Comparison of ENCODE assay signal across 8 mouse cellular contexts in the genomic region with DNA sequence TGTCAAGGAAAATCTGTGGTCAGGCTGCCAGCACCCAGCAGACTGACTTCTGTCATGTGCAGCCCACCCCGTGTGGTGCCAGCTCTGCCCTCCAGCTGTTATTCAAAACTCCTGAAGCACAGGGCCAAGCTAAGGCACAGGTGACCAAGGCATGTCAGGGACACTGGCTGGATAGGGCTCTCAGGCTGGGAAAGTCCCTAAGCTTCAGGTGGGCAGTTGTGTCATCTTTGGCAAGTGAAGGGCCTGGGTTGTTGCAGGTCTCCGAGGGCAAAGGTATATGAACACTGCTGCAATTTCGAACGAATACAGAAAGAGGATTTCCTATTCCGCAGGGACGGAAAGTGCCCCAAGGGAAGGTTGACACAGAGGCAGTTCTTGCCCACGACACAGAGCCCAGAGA. TPM values are rescaled to one million over a fixed set of nuclear protein-coding genes. Genes with fewer than 3 reads are reported as not detected.
DNase-seq lines count a peak whose midpoint lies in the region; ATAC-seq and TF ChIP-seq lines count a peak whose summit lies in the region.

No protein-coding gene starts in this region.

- ATAC-seq in heart, embryonic 13.5 days (ENCODE audit: extremely low read depth, insufficient number of reproducible peaks, low FRiP score, low TSS enrichment): no peak
- no peak for ATAC-seq in forebrain, embryonic 11.5 days (replicated peaks; ENCODE audit: low FRiP score)
- no peak for ATAC-seq in liver, embryonic 11.5 days (replicated peaks; ENCODE audit: low FRiP score)
- no peak for ATAC-seq in stomach, postnatal 0 days (ENCODE audit: low FRiP score, low TSS enrichment)

- peaks cover 27% of the 10 kb centered on the region for H3K27me3 ChIP-seq in heart, embryonic 13.5 days (replicated peaks)
- no peaks in the 10 kb centered on the region for H3K27me3 ChIP-seq in MEL (ENCODE audit: control insufficient read depth in 1 of 2, insufficient read depth in 2 of 2, low read length in 2 of 2)
- H3K27me3 ChIP-seq in forebrain, embryonic 11.5 days (ENCODE audit: control insufficient read depth, insufficient read depth, low read length): peaks cover 22% of the 10 kb centered on the region
- H3K27me3 ChIP-seq in liver, embryonic 11.5 days (replicated peaks; ENCODE audit: control insufficient read depth, insufficient read depth, low read length): peaks cover 14% of the 10 kb centered on the region
- no peaks in the 10 kb centered on the region; the same call in 1 of the 2 replicates for H3K27me3 ChIP-seq in stomach, postnatal 0 days (ENCODE audit: control insufficient read depth, insufficient read depth, low read length)

- DNase-seq in heart, postnatal 36 days: no peak
- DNase-seq in MEL (ENCODE audit: low read depth, low spot score): peak; percentile 53
- no peak for DNase-seq in forebrain, embryonic 11.5 days (ENCODE audit: low spot score)
- no peak for DNase-seq in liver, embryonic 11.5 days (ENCODE audit: low spot score)
- no peak for DNase-seq in stomach, postnatal 0 days (ENCODE audit: low spot score)
- no peak for DNase-seq in layer of hippocampus, adult 18-20 months (ENCODE audit: low spot score in 2 of 2)
- no peak for DNase-seq in cerebellum, adult 18-20 months

- peak overlapping the region; percentile 87 for H3K9ac ChIP-seq in heart, embryonic 13.5 days
- peak overlapping the region; percentile 70 for H3K9ac ChIP-seq in MEL (ENCODE audit: control insufficient read depth, low read depth, low read length, poor library complexity, severe bottlenecking)
- peak overlapping the region; percentile 70 for H3K9ac ChIP-seq in forebrain, embryonic 11.5 days (ENCODE audit: low read length)
- peak overlapping the region; percentile 91 for H3K9ac ChIP-seq in liver, embryonic 11.5 days (ENCODE audit: low read depth, low read length)
- peak overlapping the region; percentile 68 for H3K9ac ChIP-seq in stomach, postnatal 0 days (ENCODE audit: low read length)

- H3K4me1 ChIP-seq in heart, embryonic 13.5 days: peaks cover 77% of the 10 kb centered on the region
- H3K4me1 ChIP-seq in MEL (ENCODE audit: control insufficient read depth in 1 of 2, insufficient read depth in 2 of 2, low read length in 2 of 2): peaks cover 9 to 58% of the 10 kb centered on the region in 2 experiments
- H3K4me1 ChIP-seq in forebrain, embryonic 11.5 days (replicated peaks; ENCODE audit: control insufficient read depth, insufficient read depth, low read length): peaks cover 33% of the 10 kb centered on the region
- H3K4me1 ChIP-seq in liver, embryonic 11.5 days (replicated peaks; ENCODE audit: control insufficient read depth, insufficient read depth, low read length): peaks cover 93% of the 10 kb centered on the region
- peaks cover 17% of the 10 kb centered on the region for H3K4me1 ChIP-seq in stomach, postnatal 0 days (replicated peaks; ENCODE audit: control insufficient read depth, insufficient read depth)

- intact Hi-C loops in heart, postnatal 36 days (cut with DNase I): loop anchor here (2.0 kb wide), 2 partner anchors 36 to 46 kb away; partner anchors contain the start of genes Atp6v0c and Ccnf

- no peak for TF ChIP-seq EP300 in MEL (IDR thresholded peaks at IDR 0.05; ENCODE audit: low read depth in 1 of 2, low read length in 2 of 2)
- TF ChIP-seq EP300 in stomach, postnatal 0 days (optimal IDR thresholded peaks at IDR 0.05): no peak

- 10% methylated on average over 7 of the region's 7 CpGs for WGBS in heart, embryonic 13.5 days
- WGBS in forebrain, embryonic 11.5 days: 13% methylated on average over 7 of the region's 7 CpGs
- WGBS in liver, embryonic 11.5 days: 7% methylated on average over 7 of the region's 7 CpGs
- 10% methylated on average over 7 of the region's 7 CpGs for WGBS in stomach, postnatal 0 days

- H3K4me3 ChIP-seq in heart, embryonic 13.5 days: peak overlapping the region; percentile 73
- peak overlapping the region; percentile 53 to 66 for H3K4me3 ChIP-seq in MEL (ENCODE audit: control insufficient read depth in 1 of 2, insufficient read depth in 1 of 2, low read depth in 2 of 2, low read length in 2 of 2)
- H3K4me3 ChIP-seq in forebrain, embryonic 11.5 days (ENCODE audit: low read depth, low read length): peak overlapping the region; percentile 62
- H3K4me3 ChIP-seq in liver, embryonic 11.5 days (ENCODE audit: low read depth, low read length): peak overlapping the region; percentile 72
- peak overlapping the region; percentile 60 for H3K4me3 ChIP-seq in stomach, postnatal 0 days (ENCODE audit: low read depth, low read length)

- H3K9me3 ChIP-seq in heart, embryonic 13.5 days: no peaks in the 10 kb centered on the region
- H3K9me3 ChIP-seq in MEL (replicated peaks; ENCODE audit: insufficient read depth, low read length): no peaks in the 10 kb centered on the region
- H3K9me3 ChIP-seq in forebrain, embryonic 11.5 days (ENCODE audit: control insufficient read depth, low read length): no peaks in the 10 kb centered on the region
- no peaks in the 10 kb centered on the region for H3K9me3 ChIP-seq in liver, embryonic 11.5 days (ENCODE audit: control insufficient read depth, low read length)
- H3K9me3 ChIP-seq in stomach, postnatal 0 days (ENCODE audit: control insufficient read depth, low read length): no peaks in the 10 kb centered on the region

- H3K4me2 ChIP-seq in heart, embryonic 13.5 days: peak overlapping the region; percentile 85
- peak overlapping the region; percentile 95 for H3K4me2 ChIP-seq in forebrain, embryonic 11.5 days (ENCODE audit: low read depth, low read length, severe bottlenecking)
- peak overlapping the region; percentile 100 for H3K4me2 ChIP-seq in liver, embryonic 11.5 days
- peak overlapping the region; percentile 95 for H3K4me2 ChIP-seq in stomach, postnatal 0 days (replicated peaks; ENCODE audit: low read depth)

- H3K79me2 ChIP-seq in MEL (ENCODE audit: control insufficient read depth, insufficient read depth, low read length, poor library complexity): peaks cover 50% of the 10 kb centered on the region

- no peak for TF ChIP-seq RAD21 in MEL (IDR thresholded peaks at IDR 0.05; ENCODE audit: low read depth, low read length)

- H3K36me3 ChIP-seq in heart, embryonic 13.5 days: no peaks in the 10 kb centered on the region
- H3K36me3 ChIP-seq in MEL (ENCODE audit: control insufficient read depth in 1 of 2, insufficient read depth in 2 of 2, low read length in 2 of 2): peaks cover 0 to 41% of the 10 kb centered on the region in 2 experiments; a peak in 3 of 4 replicates
- no peaks in the 10 kb centered on the region for H3K36me3 ChIP-seq in forebrain, embryonic 11.5 days (ENCODE audit: control insufficient read depth, insufficient read depth, low read length)
- peaks cover 5% of the 10 kb centered on the region; the same call in 1 of the 2 replicates for H3K36me3 ChIP-seq in liver, embryonic 11.5 days (ENCODE audit: control insufficient read depth, insufficient read depth, low read length)
- H3K36me3 ChIP-seq in stomach, postnatal 0 days (ENCODE audit: control insufficient read depth, insufficient read depth, low read length): no peaks in the 10 kb centered on the region

- TF ChIP-seq POLR2A in MEL (IDR thresholded peaks at IDR 0.05; ENCODE audit: control insufficient read depth in 1 of 2, insufficient read depth in 1 of 2, low read depth in 1 of 2, low read length in 2 of 2, poor library complexity in 1 of 2): no peak

- no peak for TF ChIP-seq CTCF in MEL (IDR thresholded peaks at IDR 0.05 in 2 of 3, conservative IDR thresholded peaks at IDR 0.05 in 1 of 3; ENCODE audit: control insufficient read depth in 1 of 3, insufficient read depth in 1 of 3, low read depth in 2 of 3, low read length in 3 of 3, poor library complexity in 1 of 3, severe bottlenecking in 1 of 3)
- TF ChIP-seq CTCF in stomach, postnatal 0 days (IDR thresholded peaks at IDR 0.05; ENCODE audit: low read depth): no peak

- H3K27ac ChIP-seq in heart, embryonic 13.5 days (replicated peaks): no peak overlapping the region; the same call in 1 of the 2 replicates
- H3K27ac ChIP-seq in MEL (ENCODE audit: control insufficient read depth, low read depth, low read length): peak overlapping the region; percentile 83
- H3K27ac ChIP-seq in forebrain, embryonic 11.5 days (ENCODE audit: low read depth, low read length): no peak overlapping the region
- peak overlapping the region; percentile 95 for H3K27ac ChIP-seq in liver, embryonic 11.5 days (ENCODE audit: low read depth, low read length)
- peak overlapping the region; percentile 36 for H3K27ac ChIP-seq in stomach, postnatal 0 days (replicated peaks)

RNA-seq across cellular contexts. Expression of gene Tbc1d24, which starts 0.5 kb away (rescaled TPM):
- 4.2 and 5.2 TPM in 2 replicates for polyA plus RNA-seq in heart, embryonic 13.5 days (2015; fragmentation: Nextera tagmentation; extraction: Ambion mirVana)
- 1 to 10 TPM; 8.4 to 9.4 TPM for total RNA-seq in heart, postnatal 36 days (2021)
- 21.8 and 24.3 TPM in 2 replicates for total RNA-seq in MEL (2012; rRNA removed)
- 10 to 100 TPM; 27.3 to 34.2 TPM for polyA plus RNA-seq in MEL (2012; ENCODE audit: insufficient read depth in 1 of 2, insufficient read length in 2 of 2, low read depth in 1 of 2, low replicate concordance in 2 of 2, missing spikeins in 1 of 2)
- 8.3 and 8.4 TPM in 2 replicates for polyA plus RNA-seq in forebrain, embryonic 11.5 days (2014; fragmentation: Nextera tagmentation; extraction: Ambion mirVana)
- polyA plus RNA-seq in liver, embryonic 11.5 days (2014; fragmentation: Nextera tagmentation; extraction: Ambion mirVana): 13.3 and 14.5 TPM in 2 replicates
- 1.4 and 1.5 TPM in 2 replicates for polyA plus RNA-seq in stomach, postnatal 0 days (2015; fragmentation: Nextera tagmentation; extraction: Ambion mirVana)
- 10 to 100 TPM; 54.2 to 57.6 TPM for total RNA-seq in layer of hippocampus, adult 18-20 months (2021)

RNA-seq across cellular contexts. Expression of gene Ntn3, which starts 4.5 kb away (rescaled TPM):
- polyA plus RNA-seq in heart, embryonic 13.5 days (2015; fragmentation: Nextera tagmentation; extraction: Ambion mirVana): 1.9 and 2.0 TPM in 2 replicates
- under 1 TPM; 0.58 to 0.68 TPM for total RNA-seq in heart, postnatal 36 days (2021)
- total RNA-seq in MEL (2012; rRNA removed): 1.7 and 2.7 TPM in 2 replicates
- 1 to 10 TPM in 1 of 2 experiments, not detected in 1; 2.5 TPM for polyA plus RNA-seq in MEL (2012; ENCODE audit: insufficient read depth in 1 of 2, insufficient read length in 2 of 2, low read depth in 1 of 2, low replicate concordance in 2 of 2, missing spikeins in 1 of 2)
- 3.8 and 4.9 TPM in 2 replicates for polyA plus RNA-seq in forebrain, embryonic 11.5 days (2014; fragmentation: Nextera tagmentation; extraction: Ambion mirVana)
- polyA plus RNA-seq in liver, embryonic 11.5 days (2014; fragmentation: Nextera tagmentation; extraction: Ambion mirVana): 2.3 and 2.7 TPM in 2 replicates
- 2.8 and 3.1 TPM in 2 replicates for polyA plus RNA-seq in stomach, postnatal 0 days (2015; fragmentation: Nextera tagmentation; extraction: Ambion mirVana)
- 1 to 10 TPM; 7.5 to 9.9 TPM for total RNA-seq in layer of hippocampus, adult 18-20 months (2021)

RNA-seq across cellular contexts. Expression of gene Tedc2, which starts 15.8 kb away (rescaled TPM):
- 6.2 and 7.0 TPM in 2 replicates for polyA plus RNA-seq in heart, embryonic 13.5 days (2015; fragmentation: Nextera tagmentation; extraction: Ambion mirVana)
- 1 to 10 TPM; 2.1 to 3.2 TPM for total RNA-seq in heart, postnatal 36 days (2021)
- total RNA-seq in MEL (2012; rRNA removed): 18.5 and 22.6 TPM in 2 replicates
- 10 to 100 TPM in 1 of 2 experiments, not detected in 1; 24.6 TPM for polyA plus RNA-seq in MEL (2012; ENCODE audit: insufficient read depth in 1 of 2, insufficient read length in 2 of 2, low read depth in 1 of 2, low replicate concordance in 2 of 2, missing spikeins in 1 of 2)
- polyA plus RNA-seq in forebrain, embryonic 11.5 days (2014; fragmentation: Nextera tagmentation; extraction: Ambion mirVana): 17.7 and 19.2 TPM in 2 replicates
- polyA plus RNA-seq in liver, embryonic 11.5 days (2014; fragmentation: Nextera tagmentation; extraction: Ambion mirVana): 16.6 and 17.2 TPM in 2 replicates
- 4.8 and 6.1 TPM in 2 replicates for polyA plus RNA-seq in stomach, postnatal 0 days (2015; fragmentation: Nextera tagmentation; extraction: Ambion mirVana)
- 1 to 10 TPM; 7.3 to 8.5 TPM for total RNA-seq in layer of hippocampus, adult 18-20 months (2021)

RNA-seq across cellular contexts. Expression of gene Atp6v0c, which starts 35.3 kb away (rescaled TPM):
- polyA plus RNA-seq in heart, embryonic 13.5 days (2015; fragmentation: Nextera tagmentation; extraction: Ambion mirVana): 544 and 567 TPM in 2 replicates
- 100 to 1,000 TPM; 227 to 247 TPM for total RNA-seq in heart, postnatal 36 days (2021)
- 58.4 and 59.3 TPM in 2 replicates for total RNA-seq in MEL (2012; rRNA removed)
- 100 to 1,000 TPM; 125 to 515 TPM for polyA plus RNA-seq in MEL (2012; ENCODE audit: insufficient read depth in 1 of 2, insufficient read length in 2 of 2, low read depth in 1 of 2, low replicate concordance in 2 of 2, missing spikeins in 1 of 2)
- polyA plus RNA-seq in forebrain, embryonic 11.5 days (2014; fragmentation: Nextera tagmentation; extraction: Ambion mirVana): 394 and 453 TPM in 2 replicates
- polyA plus RNA-seq in liver, embryonic 11.5 days (2014; fragmentation: Nextera tagmentation; extraction: Ambion mirVana): 476 and 499 TPM in 2 replicates
- 608 and 627 TPM in 2 replicates for polyA plus RNA-seq in stomach, postnatal 0 days (2015; fragmentation: Nextera tagmentation; extraction: Ambion mirVana)
- total RNA-seq in layer of hippocampus, adult 18-20 months (2021): 1,000 to 10,000 TPM; 1,141 to 1,201 TPM

RNA-seq across cellular contexts. Expression of gene Amdhd2, which starts 41.3 kb away (rescaled TPM):
- polyA plus RNA-seq in heart, embryonic 13.5 days (2015; fragmentation: Nextera tagmentation; extraction: Ambion mirVana): 27.0 and 31.2 TPM in 2 replicates
- total RNA-seq in heart, postnatal 36 days (2021): 10 to 100 TPM; 10.8 to 15.0 TPM
- total RNA-seq in MEL (2012; rRNA removed): 11.4 and 15.9 TPM in 2 replicates
- 10 to 100 TPM in 1 of 2 experiments, not detected in 1; 36.1 TPM for polyA plus RNA-seq in MEL (2012; ENCODE audit: insufficient read depth in 1 of 2, insufficient read length in 2 of 2, low read depth in 1 of 2, low replicate concordance in 2 of 2, missing spikeins in 1 of 2)
- 29.5 and 34.7 TPM in 2 replicates for polyA plus RNA-seq in forebrain, embryonic 11.5 days (2014; fragmentation: Nextera tagmentation; extraction: Ambion mirVana)
- 30.5 and 35.2 TPM in 2 replicates for polyA plus RNA-seq in liver, embryonic 11.5 days (2014; fragmentation: Nextera tagmentation; extraction: Ambion mirVana)
- polyA plus RNA-seq in stomach, postnatal 0 days (2015; fragmentation: Nextera tagmentation; extraction: Ambion mirVana): 20.5 and 21.7 TPM in 2 replicates
- 10 to 100 TPM; 31.0 to 31.7 TPM for total RNA-seq in layer of hippocampus, adult 18-20 months (2021)

Comparison
In these comparisons a context has a peak if more than half of its experiments do, and no peak if none do; other contexts are left out.
1. H3K27ac ChIP-seq: peak in MEL (single experiment), liver, embryonic 11.5 days (single experiment) and stomach, postnatal 0 days (single experiment); none in heart, embryonic 13.5 days (single experiment) and forebrain, embryonic 11.5 days (single experiment).
2. Peak in every context shown above with its lines, with median percentiles within 50 percentile points of each other: H3K4me2 ChIP-seq, H3K4me3 ChIP-seq and H3K9ac ChIP-seq.